Comparison of ENCODE assay signal across 7 mouse cellular contexts in genomic region chr8:122432443-122433268, GRCm38 (mm10). TPM values are rescaled to one million over a fixed set of nuclear protein-coding genes. Genes with fewer than 3 reads are reported as not detected.
DNase-seq lines count a peak whose midpoint lies in the region; ATAC-seq and TF ChIP-seq lines count a peak whose summit lies in the region.

Gene Cyba (minus strand): TSS chr8:122432930.

- H3K4me1 ChIP-seq in intestine, embryonic 14.5 days (replicated peaks; ENCODE audit: control insufficient read depth, insufficient read depth, low read length), result peaks cover 21% of the 10 kb centered on the region
- H3K4me1 ChIP-seq in liver, embryonic 15.5 days (replicated peaks), result peaks cover 44% of the 10 kb centered on the region

- H3K4me2 ChIP-seq in intestine, embryonic 14.5 days (ENCODE audit: low read length), result peak within 1 kb of the TSS; percentile 75
- H3K4me2 ChIP-seq in liver, embryonic 15.5 days, result peak within 1 kb of the TSS; percentile 75

- intact Hi-C loops in gastrocnemius, postnatal 36 days (cut with DNase I), result no loop called here

- DNase-seq in Patski (ENCODE audit: low read depth, low spot score), result no peak
- peak; percentile 68 to 70 for DNase-seq in gastrocnemius, postnatal 36 days
- peak; percentile 83 for DNase-seq in intestine, embryonic 14.5 days (ENCODE audit: low spot score)
- peak; percentile 64 for DNase-seq in neural tube, embryonic 10.5 days (ENCODE audit: extremely low spot score, low spot score)
- DNase-seq in thymus, postnatal 0 days (ENCODE audit: low spot score), result peak; percentile 82

- H3K27ac ChIP-seq in intestine, embryonic 14.5 days (ENCODE audit: low read depth), result peak within 1 kb of the TSS; percentile 76
- peak within 1 kb of the TSS; percentile 81 for H3K27ac ChIP-seq in liver, embryonic 15.5 days (replicated peaks)

- TF ChIP-seq CTCF in Patski (IDR thresholded peaks at IDR 0.05), result no peak

- peak; percentile 70 for ATAC-seq in Patski
- ATAC-seq in common myeloid progenitor, adult 5-6 weeks (replicated peaks; ENCODE audit: low read depth, poor library complexity, severe bottlenecking), result peak; percentile 64
- ATAC-seq in intestine, embryonic 14.5 days (replicated peaks; ENCODE audit: low FRiP score, low TSS enrichment, low read depth), result peak; percentile 90
- peak; percentile 67 for ATAC-seq in liver, embryonic 15.5 days (ENCODE audit: insufficient read depth)

- no peaks in the 10 kb centered on the region for H3K9me3 ChIP-seq in intestine, embryonic 14.5 days (ENCODE audit: control insufficient read depth, low read length)
- H3K9me3 ChIP-seq in liver, embryonic 15.5 days (replicated peaks), result 0 out of 2 replicates have a peak, but pooled peaks cover 4% of the 10 kb centered on the region

- peak within 1 kb of the TSS; percentile 49 for H3K9ac ChIP-seq in intestine, embryonic 14.5 days (ENCODE audit: low read length)
- peak within 1 kb of the TSS; percentile 52 for H3K9ac ChIP-seq in liver, embryonic 15.5 days

- CTCF ChIA-PET in Patski (lab: Charles Lee), result interaction anchor here (1.8 kb wide), 1 partner anchor 11 kb away, joined by 4 read pairs; the partner anchor contains the start of gene Mvd

- in situ Hi-C loops in Patski (cut with MboI; ENCODE audit: low pct_unique_long_range_greater_than_20kb), result no loop called here

- peaks cover 26% of the 10 kb centered on the region for H3K36me3 ChIP-seq in intestine, embryonic 14.5 days (ENCODE audit: control insufficient read depth, insufficient read depth, low read length)
- H3K36me3 ChIP-seq in liver, embryonic 15.5 days (replicated peaks), result peaks cover 37% of the 10 kb centered on the region

- 3% methylated on average over 45 of the region's 45 CpGs for WGBS in intestine, embryonic 14.5 days
- WGBS in liver, embryonic 15.5 days (ENCODE audit: insufficient replicate concordance), result 2% methylated on average over 45 of the region's 45 CpGs

- POLR2A ChIA-PET in Patski (lab: Charles Lee), result interaction anchor here (1.1 to 2.7 kb wide), 4 partner anchors 10 to 144 kb away, joined by 3 to 11 read pairs (median 6); partner anchors contain the start of genes Aprt, Il17c and Mvd

- H3K4me3 ChIP-seq in intestine, embryonic 14.5 days (ENCODE audit: low read depth, low read length), result peak within 1 kb of the TSS; percentile 37
- peak within 1 kb of the TSS; percentile 61 for H3K4me3 ChIP-seq in liver, embryonic 15.5 days (replicated peaks)

- H3K27me3 ChIP-seq in Patski, result no peaks in the 10 kb centered on the region
- H3K27me3 ChIP-seq in intestine, embryonic 14.5 days (replicated peaks; ENCODE audit: control insufficient read depth, insufficient read depth, low read length), result no peaks in the 10 kb centered on the region
- H3K27me3 ChIP-seq in liver, embryonic 15.5 days, result peaks cover 14% of the 10 kb centered on the region; the same call in 1 of the 2 replicates

RNA-seq across cellular contexts. Expression of gene Cyba, which starts in this region (rescaled TPM):
- polyA plus RNA-seq in Patski (2021), result 288 TPM
- 42.2 and 44.6 TPM in 2 replicates for total RNA-seq in common myeloid progenitor, adult 5-6 weeks (2017)
- total RNA-seq in gastrocnemius, postnatal 36 days (2021), result 1 to 10 TPM; 7.5 to 7.7 TPM
- 297 and 307 TPM in 2 replicates for polyA plus RNA-seq in intestine, embryonic 14.5 days (2014; fragmentation: Nextera tagmentation; extraction: Ambion mirVana)
- polyA plus RNA-seq in liver, embryonic 15.5 days (2015; fragmentation: Nextera tagmentation; extraction: Ambion mirVana), result 196 TPM in 2 replicates
- 540 and 564 TPM in 2 replicates for polyA plus RNA-seq in thymus, postnatal 0 days (2015; fragmentation: Nextera tagmentation; extraction: Ambion mirVana)
